Mouse (Mus musculus): ENCODE results near the gene Casd1. TPM values are rescaled to one million over a fixed set of nuclear protein-coding genes. Genes with fewer than 3 reads are reported as not detected.

Gene Casd1
- total and polyA plus RNA-seq, 3 experiments: 13.1 to 38.2 (median 30.4) TPM

DNA sequence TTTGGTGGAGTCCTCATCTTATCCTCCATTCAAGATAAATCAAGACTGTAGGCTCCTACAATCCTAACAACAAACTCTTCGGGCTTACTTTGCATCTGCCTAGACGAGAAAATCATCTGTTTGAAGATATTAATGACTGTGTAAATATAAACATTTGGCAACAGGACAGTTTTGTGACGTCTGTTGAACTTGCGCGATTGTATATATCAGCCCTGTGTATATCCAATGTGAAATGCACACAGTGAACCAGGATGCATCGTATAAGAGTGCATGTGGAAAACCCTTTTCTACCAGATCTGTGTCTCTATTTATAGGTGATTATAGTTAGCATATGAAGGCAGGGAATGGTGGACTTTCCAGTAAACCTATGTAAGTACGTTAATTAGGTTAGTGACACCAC is 41.4 kb downstream of the Casd1 start:
- Histone ChIP-seq H3K27me3 (replicated peaks) (no peaks in the 10 kb centered on the region), H3K9ac (ENCODE audit: insufficient read depth, low read depth) (no peak overlapping the region), H3K4me2 (ENCODE audit: insufficient read depth, low read depth, poor library complexity, severe bottlenecking) (no peak overlapping the region), H3K4me3 (replicated peaks in 1 of 3; ENCODE audit: low read depth in 2 of 3, low read length in 2 of 3, poor library complexity in 1 of 3) (no peak overlapping the region), H3K27ac (ENCODE audit: insufficient read depth, low read depth) (no peak overlapping the region), H3K4me1 (ENCODE audit: control insufficient read depth in 1 of 2, insufficient read depth in 2 of 2) (no peaks in the 10 kb centered on the region), H3K36me3 (replicated peaks in 1 of 2; ENCODE audit: control insufficient read depth in 1 of 2, insufficient read depth in 1 of 2, low read length in 1 of 2) (peaks cover 9 to 32% of the 10 kb centered on the region in 2 experiments), H3K9me3 (replicated peaks; ENCODE audit: low read length) (no peaks in the 10 kb centered on the region), H3K79me2 (replicated peaks; ENCODE audit: control insufficient read depth, extremely low read depth, insufficient read depth, poor library complexity, severe bottlenecking) (no peaks in the 10 kb centered on the region)
- dilution Hi-C loops (cut with MboI; ENCODE audit: extremely low pct_ligation_motif_present, extremely low pct_unique_long_range_greater_than_20kb, low sequenced_read_pairs) (no loop called here), in situ Hi-C loops (cut with MboI; ENCODE audit: low pct_ligation_motif_present, low pct_unique_long_range_greater_than_20kb, low sequenced_read_pairs) (no loop called here)
- no peak for DNase-seq (ENCODE audit: extremely low read depth)
- no peak for TF ChIP-seq MAFK (IDR thresholded peaks at IDR 0.05; ENCODE audit: insufficient replicate concordance, low read length)
- no peak for TF ChIP-seq USF2 (conservative IDR thresholded peaks at IDR 0.05; ENCODE audit: low read depth, low read length)
- no peak for TF ChIP-seq SMC3 (IDR thresholded peaks at IDR 0.05; ENCODE audit: low read depth, low read length)
- TF ChIP-seq ZC3H11A (IDR thresholded peaks at IDR 0.05; ENCODE audit: low read depth, low read length): no peak
- no peak for TF ChIP-seq JUN (IDR thresholded peaks at IDR 0.05; ENCODE audit: insufficient read depth, low read depth, low read length)
- no peak for TF ChIP-seq MYC (IDR thresholded peaks at IDR 0.05; ENCODE audit: low read depth, low read length)
- TF ChIP-seq UBTF (IDR thresholded peaks at IDR 0.05; ENCODE audit: low read depth, low read length): no peak
- TF ChIP-seq JUND (conservative IDR thresholded peaks at IDR 0.05; ENCODE audit: low read depth, low read length): no peak
- no peak for TF ChIP-seq USF1 (IDR thresholded peaks at IDR 0.05; ENCODE audit: low read depth, low read length)
- no peak for TF ChIP-seq ZMIZ1 (IDR thresholded peaks at IDR 0.05; ENCODE audit: low read depth, low read length)
- no peak for TF ChIP-seq GABPA (IDR thresholded peaks at IDR 0.05; ENCODE audit: insufficient replicate concordance, low read depth, low read length)
- no peak for TF ChIP-seq TBP (conservative IDR thresholded peaks at IDR 0.05; ENCODE audit: low read depth, low read length)
- no peak for TF ChIP-seq BHLHE40 (IDR thresholded peaks at IDR 0.05; ENCODE audit: low read depth, low read length)
- no peak for TF ChIP-seq KAT2A (IDR thresholded peaks at IDR 0.05; ENCODE audit: insufficient replicate concordance, low read length)
- TF ChIP-seq POLR2AphosphoS2 (IDR thresholded peaks at IDR 0.05; ENCODE audit: low read depth, low read length): no peak

- dilution Hi-C loops (cut with MboI; ENCODE audit: extremely low pct_ligation_motif_present, extremely low pct_unique_long_range_greater_than_20kb, low sequenced_read_pairs): no loop called here
- no peak overlapping the region for H3K9ac ChIP-seq (ENCODE audit: insufficient read depth, low read depth)
These were observed 46.7 kb downstream of the Casd1 start for GRCm38 (mm10) chr6:4647351-4647750.

More at GRCm38 (mm10) chr6:4647351-4647750, 46.7 kb downstream of the Casd1 start:
- TF ChIP-seq PAX5 (IDR thresholded peaks at IDR 0.05; ENCODE audit: low read length) (no peak), ELF1 (IDR thresholded peaks at IDR 0.05; ENCODE audit: low read depth, low read length) (no peak), USF1 (IDR thresholded peaks at IDR 0.05; ENCODE audit: low read depth, low read length) (no peak), JUND (conservative IDR thresholded peaks at IDR 0.05; ENCODE audit: low read depth, low read length) (no peak), KAT2A (IDR thresholded peaks at IDR 0.05; ENCODE audit: insufficient replicate concordance, low read length) (no peak), RAD21 (IDR thresholded peaks at IDR 0.05; ENCODE audit: low read depth, low read length) (no peak), TCF12 (IDR thresholded peaks at IDR 0.05; ENCODE audit: low read depth, low read length) (no peak), E2F4 (IDR thresholded peaks at IDR 0.05; ENCODE audit: insufficient replicate concordance, low read depth, low read length) (no peak), CHD2 (IDR thresholded peaks at IDR 0.05; ENCODE audit: low read length) (no peak), POLR2A (IDR thresholded peaks at IDR 0.05; ENCODE audit: low read depth, low read length) (no peak), ZC3H11A (IDR thresholded peaks at IDR 0.05; ENCODE audit: low read depth, low read length) (no peak)
- Histone ChIP-seq H3K9me3 (replicated peaks; ENCODE audit: low read length) (no peaks in the 10 kb centered on the region), H3K27me3 (replicated peaks) (no peaks in the 10 kb centered on the region), H3K36me3 (replicated peaks in 1 of 2; ENCODE audit: control insufficient read depth in 1 of 2, insufficient read depth in 1 of 2, low read length in 1 of 2) (peaks cover 0 to 2% of the 10 kb centered on the region in 2 experiments), H3K4me2 (ENCODE audit: insufficient read depth, low read depth, poor library complexity, severe bottlenecking) (no peak overlapping the region), H3K4me1 (ENCODE audit: control insufficient read depth in 1 of 2, insufficient read depth in 2 of 2) (no peaks in the 10 kb centered on the region), H3K27ac (ENCODE audit: insufficient read depth, low read depth) (no peak overlapping the region), H3K79me2 (replicated peaks; ENCODE audit: control insufficient read depth, extremely low read depth, insufficient read depth, poor library complexity, severe bottlenecking) (no peaks in the 10 kb centered on the region), H3K4me3 (replicated peaks in 1 of 3; ENCODE audit: low read depth in 2 of 3, low read length in 2 of 3, poor library complexity in 1 of 3) (no peak overlapping the region)
- DNase-seq (ENCODE audit: extremely low read depth): no peak
- in situ Hi-C loops (cut with MboI; ENCODE audit: low pct_ligation_motif_present, low pct_unique_long_range_greater_than_20kb, low sequenced_read_pairs): no loop called here
